Mouse (Mus musculus): ENCODE measurements around the gene Itga11. TPM values are rescaled to one million over a fixed set of nuclear protein-coding genes. Genes with fewer than 3 reads are reported as not detected.

The Itga11 gene
- total and polyA plus RNA-seq, 3 experiments: 0.04 to 0.31 (median 0.04) TPM

DNA sequence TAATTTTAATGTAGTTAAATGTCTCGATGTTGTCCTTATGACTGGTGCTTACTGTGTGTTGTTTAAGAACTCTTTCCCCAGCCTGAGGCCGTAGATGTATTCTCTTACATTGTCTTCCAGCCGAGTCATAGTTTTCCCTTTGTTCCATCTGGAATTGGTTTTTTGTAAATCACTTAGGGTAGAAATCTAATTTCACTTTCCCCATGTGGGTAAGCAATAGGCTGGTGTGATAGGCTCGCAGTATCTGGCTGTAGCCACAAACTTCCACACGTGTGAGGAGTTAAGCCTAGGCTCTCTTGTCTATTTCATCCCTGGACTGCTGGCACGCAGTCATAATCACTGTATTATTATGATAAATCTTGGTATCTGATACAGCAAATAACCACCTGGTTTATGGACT, 26.9 kb upstream of the Itga11 start:
- Histone ChIP-seq H3K27ac (ENCODE audit: insufficient read depth, low read depth) (no peak overlapping the region), H3K4me2 (ENCODE audit: insufficient read depth, low read depth, poor library complexity, severe bottlenecking) (no peak overlapping the region), H3K27me3 (replicated peaks) (no peaks in the 10 kb centered on the region), H3K4me1 (ENCODE audit: control insufficient read depth in 1 of 2, insufficient read depth in 2 of 2) (no peaks in the 10 kb centered on the region), H3K36me3 (replicated peaks in 1 of 2; ENCODE audit: control insufficient read depth in 1 of 2, insufficient read depth in 1 of 2, low read length in 1 of 2) (no peaks in the 10 kb centered on the region), H3K9me3 (replicated peaks; ENCODE audit: low read length) (no peaks in the 10 kb centered on the region), H3K9ac (ENCODE audit: insufficient read depth, low read depth) (no peak overlapping the region), H3K4me3 (replicated peaks in 1 of 3; ENCODE audit: low read depth in 2 of 3, low read length in 2 of 3, poor library complexity in 1 of 3) (no peak overlapping the region), H3K79me2 (replicated peaks; ENCODE audit: control insufficient read depth, extremely low read depth, insufficient read depth, poor library complexity, severe bottlenecking) (no peaks in the 10 kb centered on the region)
- no peak for TF ChIP-seq ZC3H11A (IDR thresholded peaks at IDR 0.05; ENCODE audit: low read depth, low read length)
- no peak for TF ChIP-seq USF1 (IDR thresholded peaks at IDR 0.05; ENCODE audit: low read depth, low read length)
- TF ChIP-seq JUN (IDR thresholded peaks at IDR 0.05; ENCODE audit: insufficient read depth, low read depth, low read length): no peak
- no peak for TF ChIP-seq KAT2A (IDR thresholded peaks at IDR 0.05; ENCODE audit: insufficient replicate concordance, low read length)
- no peak for TF ChIP-seq ZKSCAN1 (IDR thresholded peaks at IDR 0.05; ENCODE audit: borderline replicate concordance, low read depth, low read length)
- no peak for TF ChIP-seq NELFE (IDR thresholded peaks at IDR 0.05; ENCODE audit: low read depth, low read length)
- TF ChIP-seq MAZ (IDR thresholded peaks at IDR 0.05; ENCODE audit: low read depth, low read length): no peak
- no peak for TF ChIP-seq ZMIZ1 (IDR thresholded peaks at IDR 0.05; ENCODE audit: low read depth, low read length)
- TF ChIP-seq MEF2A (IDR thresholded peaks at IDR 0.05; ENCODE audit: borderline replicate concordance, low read depth, low read length): no peak
- no peak for TF ChIP-seq RCOR1 (conservative IDR thresholded peaks at IDR 0.05; ENCODE audit: low read depth, low read length)
- no peak for TF ChIP-seq TCF12 (IDR thresholded peaks at IDR 0.05; ENCODE audit: low read depth, low read length)
- TF ChIP-seq MYC (IDR thresholded peaks at IDR 0.05; ENCODE audit: low read depth, low read length): no peak
- TF ChIP-seq MAX (IDR thresholded peaks at IDR 0.05; ENCODE audit: low read length): no peak
- TF ChIP-seq EP300 (IDR thresholded peaks at IDR 0.05; ENCODE audit: low read length): no peak
- no peak for TF ChIP-seq MAFK (IDR thresholded peaks at IDR 0.05; ENCODE audit: insufficient replicate concordance, low read length)
- TF ChIP-seq E2F4 (IDR thresholded peaks at IDR 0.05; ENCODE audit: insufficient replicate concordance, low read depth, low read length): no peak
- in situ Hi-C loops (cut with MboI; ENCODE audit: low pct_ligation_motif_present, low pct_unique_long_range_greater_than_20kb, low sequenced_read_pairs) (no loop called here), dilution Hi-C loops (cut with MboI; ENCODE audit: extremely low pct_ligation_motif_present, extremely low pct_unique_long_range_greater_than_20kb, low sequenced_read_pairs) (no loop called here)
- no peak for DNase-seq (ENCODE audit: extremely low read depth)

- in situ Hi-C loops (cut with MboI; ENCODE audit: low pct_ligation_motif_present, low pct_unique_long_range_greater_than_20kb, low sequenced_read_pairs) (no loop called here), dilution Hi-C loops (cut with MboI; ENCODE audit: extremely low pct_ligation_motif_present, extremely low pct_unique_long_range_greater_than_20kb, low sequenced_read_pairs) (no loop called here)
- no peak overlapping the region for H3K4me2 ChIP-seq (ENCODE audit: insufficient read depth, low read depth, poor library complexity, severe bottlenecking)
- H3K9ac ChIP-seq (ENCODE audit: insufficient read depth, low read depth): no peak overlapping the region
- TF ChIP-seq RAD21 (IDR thresholded peaks at IDR 0.05; ENCODE audit: low read depth, low read length) (no peak), CHD2 (IDR thresholded peaks at IDR 0.05; ENCODE audit: low read length) (no peak), KAT2A (IDR thresholded peaks at IDR 0.05; ENCODE audit: insufficient replicate concordance, low read length) (no peak), HCFC1 (IDR thresholded peaks at IDR 0.05; ENCODE audit: low read depth, low read length) (no peak)
- H3K27ac ChIP-seq (ENCODE audit: insufficient read depth, low read depth): no peak overlapping the region
- H3K79me2 ChIP-seq (replicated peaks; ENCODE audit: control insufficient read depth, extremely low read depth, insufficient read depth, poor library complexity, severe bottlenecking): no peaks in the 10 kb centered on the region
- H3K36me3 ChIP-seq (replicated peaks in 1 of 2; ENCODE audit: control insufficient read depth in 1 of 2, insufficient read depth in 1 of 2, low read length in 1 of 2): no peaks in the 10 kb centered on the region
- H3K4me3 ChIP-seq (replicated peaks in 1 of 3; ENCODE audit: low read depth in 2 of 3, low read length in 2 of 3, poor library complexity in 1 of 3): no peak overlapping the region
- no peaks in the 10 kb centered on the region for H3K4me1 ChIP-seq (ENCODE audit: control insufficient read depth in 1 of 2, insufficient read depth in 2 of 2)
- no peak for DNase-seq (ENCODE audit: extremely low read depth)
- peaks cover 3% of the 10 kb centered on the region for H3K27me3 ChIP-seq (replicated peaks)
- H3K9me3 ChIP-seq (replicated peaks; ENCODE audit: low read length): no peaks in the 10 kb centered on the region
Observed at GRCm38 (mm10) chr9:62654336-62654735, 23.3 kb upstream of the Itga11 start.

Measured in CH12.LX (cell line).